Mouse (Mus musculus) neural tube, embryonic 12.5 days (tissue): Measurements from ENCODE around the gene Akap8. TPM values are rescaled to one million over a fixed set of nuclear protein-coding genes. Genes with fewer than 3 reads are reported as not detected.

Experiments used
- polyA plus RNA-seq: library from polyadenylated mRNA; unstranded; fragments of >200 nt; fragmentation: Nextera tagmentation; extraction: Ambion mirVana; gene quantifications from 2 replicates; pipeline ENCODE4 v1.2.1, GENCODE M21; 2016

Gene Akap8
- polyA plus RNA-seq, 1 experiment from 2014 or later: 126 TPM

Other genes with a start within 250 kb of the Akap8 start
- 17.3 and 17.4 TPM in 2 replicates for gene Notch3, start 154.4 kb downstream of the Akap8 start, polyA plus RNA-seq
- gene Ephx3, start 131.7 kb downstream of the Akap8 start, polyA plus RNA-seq: 0.08 TPM in 1 of 2 replicates, not detected in the other
- gene Brd4, start 36.5 kb downstream of the Akap8 start, polyA plus RNA-seq: 105 and 112 TPM in 2 replicates
- 135 and 136 TPM in 2 replicates for gene Akap8l, start 29.4 kb upstream of the Akap8 start, polyA plus RNA-seq
- gene Wiz, start 68.2 kb upstream of the Akap8 start, polyA plus RNA-seq: 41.4 and 50.5 TPM in 2 replicates
- 0.66 and 1.7 TPM in 2 replicates for gene Rasal3, start 82.3 kb upstream of the Akap8 start, polyA plus RNA-seq
- not detected in 2 replicates for gene Pglyrp2, start 102.9 kb upstream of the Akap8 start, polyA plus RNA-seq
- 0.99 and 1.3 TPM in 2 replicates for gene Cyp4f39, start 131.5 kb upstream of the Akap8 start, polyA plus RNA-seq
- gene Cyp4f17, start 184.8 kb upstream of the Akap8 start, polyA plus RNA-seq: 9.5 and 10.8 TPM in 2 replicates
- gene Cyp4f16, start 215.3 kb upstream of the Akap8 start, polyA plus RNA-seq: 19.8 and 25.3 TPM in 2 replicates